Mouse (Mus musculus): ENCODE data around the gene Gadd45b. TPM values are rescaled to one million over a fixed set of nuclear protein-coding genes. Genes with fewer than 3 reads are reported as not detected.

Gadd45b gene
- total RNA-seq (2015) (11.0 and 12.9 TPM in 2 replicates), total RNA-seq (2017) (9.4 and 20.3 TPM in 2 replicates)

GRCm38 (mm10) chr10:80929299-80930226, at the start of gene Gadd45b:
TSS of gene Gadd45b (plus strand) at chr10:80930073.
- ATAC-seq (ENCODE audit: poor library complexity, severe bottlenecking) = peak; percentile 81

GRCm38 (mm10) chr10:80880131-80880641, 49.7 kb upstream of the Gadd45b start:
- peak; percentile 87 for ATAC-seq (ENCODE audit: poor library complexity, severe bottlenecking)

- ATAC-seq (ENCODE audit: poor library complexity, severe bottlenecking) = no peak
Observed at GRCm38 (mm10) chr10:80880901-80881300, 49.0 kb upstream of the Gadd45b start.

GRCm38 (mm10) chr10:80881301-80881700, 48.6 kb upstream of the Gadd45b start:
- ATAC-seq (ENCODE audit: poor library complexity, severe bottlenecking) = peak; percentile 65; the same call in 1 of the 2 replicates

GRCm38 (mm10) chr10:80887181-80887580, 42.7 kb upstream of the Gadd45b start:
- ATAC-seq (ENCODE audit: poor library complexity, severe bottlenecking) = no peak

GRCm38 (mm10) chr10:80895100-80895499, 34.8 kb upstream of the Gadd45b start:
- no peak for ATAC-seq (ENCODE audit: poor library complexity, severe bottlenecking)

- ATAC-seq (ENCODE audit: poor library complexity, severe bottlenecking) = no peak
Observed at GRCm38 (mm10) chr10:80895697-80896096, 34.2 kb upstream of the Gadd45b start.

- no peak for ATAC-seq (ENCODE audit: poor library complexity, severe bottlenecking)
Observed at GRCm38 (mm10) chr10:80896581-80897485, 33.0 kb upstream of the Gadd45b start.

GRCm38 (mm10) chr10:80897861-80898510, 31.9 kb upstream of the Gadd45b start:
- no peak for ATAC-seq (ENCODE audit: poor library complexity, severe bottlenecking)

GRCm38 (mm10) chr10:80899074-80899473, 30.8 kb upstream of the Gadd45b start:
- ATAC-seq (ENCODE audit: poor library complexity, severe bottlenecking) = no peak

- no peak for ATAC-seq (ENCODE audit: poor library complexity, severe bottlenecking)
Observed at GRCm38 (mm10) chr10:80899591-80900317, 30.1 kb upstream of the Gadd45b start.

- ATAC-seq (ENCODE audit: poor library complexity, severe bottlenecking) = peak; percentile 95
Observed at GRCm38 (mm10) chr10:80900318-80901247, 29.3 kb upstream of the Gadd45b start, which contains the start of gene Timm13. TSS of gene Timm13 (minus strand) at chr10:80900969.

GRCm38 (mm10) chr10:80901409-80902272, 28.2 kb upstream of the Gadd45b start:
- no peak for ATAC-seq (ENCODE audit: poor library complexity, severe bottlenecking)

GRCm38 (mm10) chr10:80902273-80902940, 27.5 kb upstream of the Gadd45b start:
- ATAC-seq (ENCODE audit: poor library complexity, severe bottlenecking) = no peak

- no peak for ATAC-seq (ENCODE audit: poor library complexity, severe bottlenecking)
Observed at GRCm38 (mm10) chr10:80903282-80903681, 26.6 kb upstream of the Gadd45b start.

GRCm38 (mm10) chr10:80904004-80904693, 25.7 kb upstream of the Gadd45b start:
- ATAC-seq (ENCODE audit: poor library complexity, severe bottlenecking) = no peak

- no peak for ATAC-seq (ENCODE audit: poor library complexity, severe bottlenecking)
Observed at GRCm38 (mm10) chr10:80904709-80905108, 25.2 kb upstream of the Gadd45b start.
